Mouse (Mus musculus) right cerebral cortex, postnatal 36 days (tissue): ENCODE data around the gene Gcn1l1.
"Not testable (repeated sequence)": the region's sequence is repeated elsewhere in the genome, so short reads cannot be mapped to it uniquely, and the experiment has no call there.

Experiments
- DNase-seq, 2 experiments: peaks; one replicate each; pipeline ENCODE4 v3.0.0; 2022; ENCODE audit warnings: low spot score in 2 of 2, mixed read lengths in 1 of 2

Gcn1l1 gene

GRCm38 (mm10) chr5:115564737-115565393, at the start of gene Gcn1l1:
Gene Gcn1l1, plus strand, starts transcription at chr5:115565254.
- peak; percentile 56 to 61 for DNase-seq

DNA sequence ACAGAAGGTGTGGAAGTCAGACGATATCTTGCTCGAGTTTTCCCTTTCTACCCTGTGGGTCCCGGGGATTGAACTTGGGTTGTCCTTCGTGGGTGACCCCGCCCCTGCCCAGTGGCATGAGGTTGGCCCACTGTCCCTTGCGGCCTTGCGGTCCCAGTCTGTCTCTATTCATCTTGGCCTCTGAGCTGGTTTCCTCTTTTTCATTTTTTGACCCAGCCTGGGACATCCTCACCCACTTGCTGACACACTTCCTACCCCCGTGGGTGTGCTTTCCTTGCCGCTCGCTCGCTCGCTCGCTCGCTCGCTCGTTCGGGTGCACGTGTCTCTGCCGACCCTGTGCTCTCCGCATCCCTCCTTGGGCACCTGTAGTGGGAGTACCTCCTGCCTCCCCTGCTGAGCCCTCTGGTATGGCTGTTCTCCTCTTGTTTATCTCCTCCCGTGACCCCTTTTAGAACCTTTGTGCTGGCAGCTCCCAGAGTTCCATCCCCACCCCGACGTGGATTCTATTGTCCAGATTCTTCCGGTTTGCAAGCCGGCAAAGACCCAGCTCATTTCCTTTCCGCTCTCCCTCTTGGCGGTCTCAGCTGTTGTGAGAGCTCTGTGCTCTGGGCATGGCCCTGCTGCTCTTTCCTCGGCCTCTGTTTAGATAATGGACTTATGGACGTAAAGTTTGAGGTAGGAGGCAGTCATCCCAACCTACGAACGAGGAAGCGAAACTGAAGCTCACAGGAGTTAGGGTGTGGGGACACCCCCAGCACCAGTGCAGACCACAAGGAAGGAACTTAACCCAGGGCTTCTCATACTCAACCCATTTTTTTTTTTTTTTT, 48.8 kb upstream of the Gcn1l1 start:
- DNase-seq, result no peak

DNA sequence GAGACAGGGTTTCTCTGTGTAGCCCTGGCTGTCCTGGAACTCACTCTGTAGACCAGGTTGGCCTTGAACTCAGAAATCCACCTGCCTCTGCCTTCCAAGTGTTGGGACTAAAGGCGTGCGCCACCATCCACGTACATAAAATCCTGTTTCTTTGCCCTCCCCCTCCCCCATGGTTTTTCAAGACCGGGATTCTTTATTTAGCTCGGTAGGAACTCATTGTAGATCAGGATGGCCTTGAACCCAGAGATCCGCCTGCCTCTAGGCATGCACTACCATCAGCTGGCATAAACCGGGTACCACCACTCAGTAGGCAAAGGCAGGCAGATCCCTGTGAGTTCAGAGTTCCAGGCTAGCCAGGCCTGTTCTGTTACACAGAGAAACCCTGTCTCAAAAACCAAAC, 48.1 kb upstream of the Gcn1l1 start:
- no peak for DNase-seq

DNA sequence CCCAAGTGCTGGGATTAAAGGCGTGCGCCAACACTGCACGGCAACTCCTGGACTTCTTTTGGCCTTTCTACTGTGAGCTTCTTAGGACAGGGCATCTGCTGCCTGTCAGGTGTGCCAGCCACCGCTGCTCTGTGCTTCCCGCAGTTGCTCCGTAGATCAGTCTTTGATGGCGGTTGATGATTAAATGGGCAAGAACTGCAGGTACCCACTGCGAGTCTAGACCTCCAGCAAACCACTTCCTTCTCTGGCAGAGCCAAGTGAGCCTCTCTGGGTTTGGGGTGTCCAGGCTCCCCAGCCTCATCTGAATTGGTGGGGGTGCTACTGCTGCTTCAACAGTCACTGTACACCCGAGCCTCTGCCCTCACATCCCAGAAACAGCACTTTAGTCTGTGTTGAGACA, 47.6 kb upstream of the Gcn1l1 start:
- no peak for DNase-seq

DNA sequence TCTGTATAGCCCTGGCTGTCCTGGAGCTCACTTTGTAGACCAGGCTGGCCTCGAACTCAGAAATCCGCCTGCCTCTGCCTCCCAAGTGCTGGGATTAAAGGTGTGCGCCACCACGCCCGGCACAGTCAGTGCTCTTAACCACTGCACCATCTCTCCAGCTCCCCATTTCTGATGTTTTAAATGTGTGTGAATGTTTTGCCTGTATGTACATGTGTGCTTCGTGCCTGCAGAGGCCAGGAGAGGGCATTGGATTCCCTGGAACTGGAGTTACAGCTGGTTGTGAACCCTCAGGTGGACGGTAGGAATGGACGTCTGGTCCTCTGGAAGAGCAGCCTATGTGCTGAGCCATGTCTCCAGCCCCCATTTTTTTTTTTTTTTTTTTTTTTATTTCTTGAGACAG, 46.8 kb upstream of the Gcn1l1 start:
- not testable (repeated sequence) for DNase-seq

DNA sequence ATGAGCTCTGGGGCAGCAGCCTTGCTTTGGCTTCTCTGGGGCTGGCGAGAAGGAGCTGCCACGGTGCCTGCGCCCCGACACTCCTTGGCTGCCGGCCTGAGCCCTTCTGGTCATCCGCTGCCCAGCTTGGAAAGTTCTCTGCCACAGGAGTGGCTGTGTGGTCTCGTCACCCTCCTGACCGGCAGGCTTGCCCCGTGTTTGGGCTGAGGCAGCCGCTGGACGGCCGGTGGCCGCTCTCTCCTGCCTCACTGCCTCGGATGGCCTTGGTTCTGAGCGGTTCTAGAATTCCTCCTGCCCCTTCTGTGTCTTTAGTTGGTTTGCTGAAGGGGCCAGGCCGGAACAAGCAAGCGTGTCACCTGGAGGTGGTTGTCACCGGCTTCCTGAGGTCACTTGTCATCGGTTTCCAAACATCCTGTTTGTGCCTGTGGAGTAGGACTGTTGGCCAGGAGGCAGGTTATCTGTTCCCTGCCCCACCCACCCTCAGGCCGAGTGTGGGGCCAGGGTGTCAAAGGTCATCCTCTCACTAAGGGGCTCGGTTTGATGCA, 44.7 kb upstream of the Gcn1l1 start:
- no peak for DNase-seq

- DNase-seq, result no peak
These were observed 43.2 kb upstream of the Gcn1l1 start for GRCm38 (mm10) chr5:115521553-115522461.

DNA sequence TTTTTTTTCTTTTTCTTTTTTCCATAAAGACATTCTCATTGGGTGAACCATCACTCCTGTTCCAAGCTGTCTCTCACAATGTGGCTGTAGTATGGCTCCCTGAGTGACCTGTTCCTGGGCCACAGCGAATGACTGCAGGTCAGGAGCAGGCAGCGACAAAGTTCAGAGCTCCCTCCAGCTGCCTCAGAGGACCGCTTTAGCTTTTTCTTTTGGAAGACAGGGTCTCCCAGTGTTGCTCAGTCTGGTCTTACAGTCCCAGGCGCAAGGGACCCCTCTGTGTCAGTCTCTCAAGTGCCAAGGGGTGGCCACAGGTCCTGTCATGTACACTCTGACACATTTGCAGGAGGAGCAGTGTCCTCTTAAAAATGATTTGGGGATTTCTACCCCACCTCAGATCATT, 42.5 kb upstream of the Gcn1l1 start:
- DNase-seq, result no peak

- DNase-seq, result no peak
These were observed 42.0 kb upstream of the Gcn1l1 start for GRCm38 (mm10) chr5:115522981-115523499.

DNA sequence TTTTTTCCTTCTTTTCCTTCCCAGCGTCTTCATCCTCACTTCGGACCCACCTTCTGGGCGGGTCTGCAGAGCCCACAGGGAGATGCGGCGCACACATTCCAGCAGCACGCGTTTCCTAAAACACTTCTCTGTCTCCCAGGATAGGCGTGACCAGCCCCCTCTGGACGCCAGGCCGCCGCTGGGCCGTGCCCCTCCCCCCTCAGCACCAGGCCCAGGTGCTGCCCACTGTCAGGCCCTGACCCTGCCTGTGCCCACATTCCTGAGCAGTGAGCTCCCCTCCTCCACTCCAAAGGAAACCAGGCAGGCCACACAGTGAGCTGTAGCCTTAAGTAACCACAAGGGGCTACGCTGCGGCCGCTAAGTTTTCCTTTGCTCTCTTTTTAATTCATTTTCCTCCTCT, 41.1 kb upstream of the Gcn1l1 start:
- DNase-seq, result no peak

GRCm38 (mm10) chr5:115524471-115524870, 40.6 kb upstream of the Gcn1l1 start:
- no peak for DNase-seq

- DNase-seq, result no peak
These were observed 39.6 kb upstream of the Gcn1l1 start for GRCm38 (mm10) chr5:115525416-115525815.

DNA sequence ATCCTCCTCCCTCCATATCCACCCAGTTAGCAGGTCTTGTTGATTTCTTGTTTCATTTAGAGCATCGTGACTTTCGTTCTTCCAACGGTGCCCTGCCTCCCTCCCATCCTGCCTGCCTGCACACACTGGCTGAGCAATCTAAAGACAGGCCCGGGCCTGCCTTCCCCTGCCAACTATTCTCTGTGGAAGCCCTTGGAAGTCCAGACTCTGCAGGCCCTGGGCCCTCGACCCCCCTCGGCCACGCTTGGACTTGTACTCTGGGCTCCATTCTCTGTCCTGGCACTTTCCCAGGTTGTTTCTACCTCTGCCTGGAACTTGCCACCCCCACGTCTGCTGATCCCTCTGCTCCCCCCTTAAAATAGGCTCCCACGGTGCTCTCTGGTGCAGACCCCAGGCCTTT, 39.1 kb upstream of the Gcn1l1 start:
- DNase-seq, result no peak

DNA sequence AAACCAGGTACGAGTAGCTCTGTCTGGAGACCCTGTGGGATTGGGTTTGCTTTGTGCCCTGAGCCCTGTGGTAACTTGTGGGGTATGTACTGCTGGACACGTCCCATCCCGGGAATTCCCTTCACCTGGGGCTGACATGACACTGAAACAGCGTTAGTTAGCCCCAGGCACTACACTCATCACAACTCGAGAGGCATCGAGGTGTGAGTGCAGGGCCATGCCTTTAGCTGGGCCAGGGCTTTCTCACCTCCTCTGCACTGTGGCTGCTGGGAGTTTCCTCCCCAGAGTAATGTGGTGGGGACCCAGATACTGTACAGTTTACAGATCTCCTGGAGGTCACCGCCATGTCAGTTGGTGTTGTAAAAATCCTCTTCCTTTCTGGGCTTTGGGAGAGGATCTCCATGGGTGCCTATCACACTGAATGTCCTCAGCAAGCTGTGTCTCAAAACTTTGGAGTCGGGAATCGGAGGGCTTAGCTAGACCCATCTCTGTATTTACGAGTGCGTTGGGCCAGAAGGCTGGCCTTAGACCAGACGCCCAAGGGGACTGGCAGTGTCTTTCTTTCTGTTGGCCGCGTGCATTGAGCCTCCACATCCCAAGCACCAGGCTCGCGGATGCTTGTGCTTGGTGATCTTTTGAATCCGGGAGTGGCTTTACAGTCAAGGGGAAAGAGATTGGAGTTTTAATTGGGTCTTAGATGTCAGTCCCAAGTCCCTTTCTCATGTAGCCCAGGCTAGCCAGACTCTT, 38.4 kb upstream of the Gcn1l1 start:
- no peak for DNase-seq

GRCm38 (mm10) chr5:115528128-115528527, 36.9 kb upstream of the Gcn1l1 start:
- no peak for DNase-seq

- DNase-seq, result no peak
These were observed 35.7 kb upstream of the Gcn1l1 start for GRCm38 (mm10) chr5:115529364-115529741.

GRCm38 (mm10) chr5:115529742-115530446, 35.2 kb upstream of the Gcn1l1 start:
- DNase-seq, result no peak

DNA sequence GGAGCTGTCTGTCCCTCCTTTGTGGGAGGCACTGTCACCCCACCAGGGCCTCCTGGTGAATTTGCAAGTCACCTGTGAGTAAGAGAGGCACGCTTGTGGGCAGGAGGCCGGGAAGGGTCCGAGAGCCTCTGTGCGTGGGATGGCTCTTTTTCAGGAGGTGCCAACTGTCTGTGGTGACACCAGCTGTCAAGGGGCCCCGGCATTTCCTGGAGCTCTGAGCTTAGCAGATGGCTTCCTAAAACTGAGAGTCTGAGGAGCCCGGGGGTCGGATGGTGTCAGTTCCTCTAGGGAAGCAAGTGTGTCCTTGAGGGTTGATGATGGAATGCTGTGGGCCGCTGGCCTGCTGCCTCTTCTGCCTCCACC, 34.6 kb upstream of the Gcn1l1 start:
- no peak for DNase-seq

DNA sequence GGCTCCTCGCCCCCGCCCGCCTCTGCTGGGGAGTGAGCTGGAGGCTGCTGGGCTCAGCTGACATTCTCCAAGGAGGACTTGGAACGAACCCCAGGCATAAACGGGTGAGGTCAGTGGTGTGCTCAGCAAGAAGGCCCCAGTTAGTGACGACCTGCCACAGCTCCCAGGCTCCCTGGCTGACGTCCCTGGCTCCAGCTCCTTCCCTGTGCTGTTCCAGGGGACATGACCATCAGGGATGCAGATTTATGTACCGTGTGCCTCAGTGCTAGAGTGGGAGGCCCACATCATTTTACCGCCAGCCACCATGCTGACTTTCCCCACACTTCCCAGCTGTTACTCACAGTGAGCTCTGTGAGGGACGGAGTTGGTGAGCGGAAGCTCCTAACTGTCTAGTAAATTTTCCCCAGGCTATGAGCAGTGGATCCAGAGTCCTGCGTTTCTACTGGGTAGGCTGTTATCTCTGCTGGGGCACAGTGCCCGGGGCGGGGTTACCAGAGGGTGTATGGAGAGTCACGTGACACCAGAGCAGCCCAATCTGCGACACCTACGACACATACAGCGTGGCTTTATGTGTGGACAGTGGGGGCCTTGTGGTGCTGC, 33.3 kb upstream of the Gcn1l1 start:
- peak in 1 of 2 experiments; percentile 65 for DNase-seq

DNA sequence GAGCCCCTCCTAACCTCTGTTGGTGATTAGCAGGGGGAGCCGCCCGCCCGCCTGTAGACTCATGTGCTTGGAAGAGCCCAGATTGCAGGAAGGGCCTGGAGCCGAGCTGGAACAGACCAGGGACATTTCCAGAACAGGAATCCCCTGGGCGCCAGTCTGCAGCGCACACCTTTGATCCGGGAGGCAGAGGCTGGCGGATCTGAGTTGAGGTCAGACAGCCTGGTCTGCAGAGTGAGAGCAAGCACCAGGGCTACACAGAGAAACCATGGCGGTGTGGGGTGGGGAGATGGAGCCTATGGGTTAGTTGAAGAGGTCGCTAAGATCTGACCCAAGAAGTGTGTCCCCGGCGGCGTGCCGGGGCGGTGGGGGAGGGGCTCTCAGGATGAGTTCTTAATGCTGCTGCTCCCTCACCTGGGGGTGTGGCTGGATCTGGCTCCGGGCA, 30.7 kb upstream of the Gcn1l1 start:
- no peak for DNase-seq
